Mouse (Mus musculus): ENCODE measurements around the gene Ppp1r13l.

GRCm38 (mm10) chr7:19402535-19403112, 43.1 kb downstream of the Ppp1r13l start:
- TF ChIP-seq CTCF (IDR thresholded peaks at IDR 0.05; ENCODE audit: control insufficient read depth, insufficient read depth, insufficient replicate concordance, low read depth, low read length) (no peak), POLR2A (IDR thresholded peaks at IDR 0.05; ENCODE audit: control insufficient read depth, low read depth, low read length) (no peak; the same call in 1 of the 2 replicates)

All from testis, adult 2 months (tissue).